Mouse (Mus musculus) kidney, postnatal 0 days (tissue): ENCODE data around the gene Dcp1a. TPM values are rescaled to one million over a fixed set of nuclear protein-coding genes. Genes with fewer than 3 reads are reported as not detected.

Source experiments
- ATAC-seq: fragments of 200-750 bp; cut with Nextera tagmentation; replicated peaks from 2 replicates; pipeline ENCODE4 v1.8.0; 2017; ENCODE audit warnings: low read depth, moderate number of reproducible peaks, moderate TSS enrichment, moderate library complexity; ENCODE audit not compliant: low FRiP score
- DNase-seq: peaks from one replicate; pipeline ENCODE4 v3.0.0-alpha.2; 2016; ENCODE audit warnings: low spot score
- H3K27ac ChIP-seq: fragments of 300-500 bp; sonication (generic); 2 replicates; pipeline ENCODE4 v1.5.1; 2014; ENCODE audit warnings: mild to moderate bottlenecking
- H3K27me3 ChIP-seq: fragments of 300-500 bp; sonication (generic); 2 replicates; pipeline ENCODE4 v1.6.1; 2014; ENCODE audit warnings: low read length, mixed read lengths; ENCODE audit not compliant: insufficient read depth
- H3K36me3 ChIP-seq: fragments of 300-500 bp; sonication (generic); 2 replicates; pipeline ENCODE4 v1.6.1; 2014; ENCODE audit warnings: low read length, mixed read lengths; ENCODE audit not compliant: insufficient read depth
- H3K4me1 ChIP-seq: fragments of 300-500 bp; sonication (generic); replicated peaks from 2 replicates; pipeline ENCODE4 v1.6.1; 2014; ENCODE audit warnings: antibody characterized with exemption, low read length, mixed read lengths; ENCODE audit not compliant: insufficient read depth
- H3K4me2 ChIP-seq: fragments of 300-500 bp; sonication (generic); 2 replicates; pipeline ENCODE4 v1.6.1; 2014; ENCODE audit warnings: mild to moderate bottlenecking, low read length, moderate library complexity, mixed read lengths
- H3K4me3 ChIP-seq: fragments of 300-500 bp; sonication (generic); replicated peaks from 2 replicates; pipeline ENCODE4 v1.5.1; 2014; ENCODE audit warnings: low read depth, low read length
- H3K9ac ChIP-seq: fragments of 300-500 bp; sonication (generic); 2 replicates; pipeline ENCODE4 v1.6.1; 2014; ENCODE audit warnings: low read depth, low read length
- H3K9me3 ChIP-seq: fragments of 300-500 bp; sonication (generic); replicated peaks from 2 replicates; pipeline ENCODE4 v1.6.1; 2016; ENCODE audit warnings: low read length, inconsistent platforms, mixed read lengths
- CTCF ChIP-seq: IDR thresholded peaks from 2 replicates; pipeline ENCODE4 v1.5.1; 2016; ENCODE audit warnings: antibody characterized with exemption, low read depth, mild to moderate bottlenecking, moderate library complexity
- WGBS: fragments of 180-500 bp; shearing (Covaris S2); extraction: QIAGEN DNeasy Blood & Tissue Kit; methylation state at CpG from one replicate; pipeline ENCODE4 v1.1.7; 2014; 5-methylcytosine and 5-hydroxymethylcytosine counted together
- microRNA-seq: library from miRNA; unstranded; fragments of <30 nt; microRNA quantifications from one replicate; pipeline ENCODE4, GENCODE M21; 2016
- polyA plus RNA-seq: library from polyadenylated mRNA; unstranded; fragments of >200 nt; fragmentation: Nextera tagmentation; extraction: Ambion mirVana; gene quantifications from 2 replicates; pipeline ENCODE4 v1.2.1, GENCODE M21; 2015

Dcp1a gene
- polyA plus RNA-seq, 1 experiment from 2014 or later = 11.4 TPM

DNA sequence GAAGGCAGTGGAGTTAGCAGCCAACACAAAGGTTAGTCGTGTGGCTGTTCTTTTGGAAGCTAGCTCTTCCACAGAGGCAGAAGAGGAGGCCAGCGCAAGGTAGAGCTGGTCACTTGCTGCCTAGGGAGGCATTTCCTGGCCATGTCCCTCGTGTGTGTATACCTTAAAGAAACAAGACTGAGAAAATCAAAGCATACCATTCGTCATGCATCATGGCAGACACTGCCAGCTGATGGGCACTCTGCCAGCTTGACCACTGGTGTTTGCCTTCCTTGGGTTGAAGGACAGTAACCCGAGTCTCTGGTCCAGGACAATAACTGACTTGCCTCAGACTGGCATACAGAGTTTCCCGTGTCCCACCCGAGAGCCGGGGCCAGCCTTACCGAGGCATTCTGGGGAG, 91.0 kb downstream of the Dcp1a start:
- Histone ChIP-seq H3K9ac (no peak overlapping the region), H3K4me2 (no peak overlapping the region), H3K4me1 (no peaks in the 10 kb centered on the region), H3K27ac (peak overlapping the region; percentile 54; the same call in 1 of the 2 replicates), H3K27me3 (no peaks in the 10 kb centered on the region), H3K36me3 (peaks cover 77% of the 10 kb centered on the region), H3K9me3 (no peaks in the 10 kb centered on the region), H3K4me3 (no peak overlapping the region)
- DNase-seq = no peak
- no peak for TF ChIP-seq CTCF
- ATAC-seq = 0 out of 2 replicates have a peak, but pooled peaks have one; percentile 27
- 60% methylated on average over 9 of the region's 9 CpGs for WGBS

DNA sequence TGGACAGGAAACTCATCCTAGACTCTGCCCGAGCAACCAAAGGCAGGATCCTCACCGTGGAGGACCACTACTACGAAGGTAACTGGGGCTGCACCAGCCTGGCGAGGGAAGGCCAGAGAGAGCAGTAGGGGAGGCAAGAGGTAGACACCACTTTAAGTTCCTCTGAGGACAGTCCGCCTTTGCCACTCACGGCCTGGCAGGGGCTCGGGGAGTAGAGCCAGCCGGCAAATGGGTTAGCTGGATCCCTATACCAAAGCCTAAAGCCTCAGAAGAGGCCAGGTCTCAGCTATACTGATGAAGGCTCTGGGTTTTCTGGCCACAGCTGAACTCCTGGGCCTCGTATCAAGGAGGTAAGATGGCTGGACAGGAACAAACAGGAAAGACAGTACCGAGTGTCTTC, 92.9 kb downstream of the Dcp1a start:
- H3K27me3 ChIP-seq = no peaks in the 10 kb centered on the region
- H3K4me3 ChIP-seq = no peak overlapping the region
- H3K4me2 ChIP-seq = no peak overlapping the region
- ATAC-seq (no peak), DNase-seq (no peak)
- TF ChIP-seq CTCF = no peak
- no peaks in the 10 kb centered on the region for H3K9me3 ChIP-seq
- H3K9ac ChIP-seq = no peak overlapping the region
- peaks cover 9% of the 10 kb centered on the region for H3K4me1 ChIP-seq
- no peak overlapping the region for H3K27ac ChIP-seq
- peaks cover 61% of the 10 kb centered on the region for H3K36me3 ChIP-seq
- 84% methylated on average over 10 of the region's 10 CpGs for WGBS

DNA sequence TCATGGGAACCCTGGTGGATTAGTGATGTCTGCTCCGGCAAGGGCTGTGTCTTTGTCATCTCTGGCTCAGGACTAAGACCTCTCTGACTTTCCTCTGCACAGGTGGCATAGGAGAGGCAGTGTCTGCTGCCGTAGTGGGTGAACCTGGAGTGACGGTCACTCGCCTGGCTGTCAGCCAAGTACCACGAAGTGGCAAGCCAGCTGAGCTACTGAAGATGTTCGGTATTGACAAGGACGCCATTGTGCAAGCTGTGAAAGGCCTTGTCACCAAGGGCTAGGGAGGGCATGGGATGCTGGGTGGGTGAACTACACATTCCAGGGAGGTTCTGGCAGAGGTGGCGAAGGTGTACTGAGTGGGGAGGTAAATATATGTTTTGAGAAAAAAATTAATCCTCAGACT, 93.9 kb downstream of the Dcp1a start:
- H3K4me2 ChIP-seq = no peak overlapping the region
- WGBS = 75% methylated on average over 8 of the region's 8 CpGs
- H3K9me3 ChIP-seq = no peaks in the 10 kb centered on the region
- DNase-seq = no peak
- no peaks in the 10 kb centered on the region for H3K27me3 ChIP-seq
- no peak overlapping the region for H3K9ac ChIP-seq
- no peak overlapping the region for H3K4me3 ChIP-seq
- peaks cover 9% of the 10 kb centered on the region for H3K4me1 ChIP-seq
- TF ChIP-seq CTCF = no peak
- ATAC-seq = no peak
- no peak overlapping the region for H3K27ac ChIP-seq
- H3K36me3 ChIP-seq = peaks cover 51% of the 10 kb centered on the region

DNA sequence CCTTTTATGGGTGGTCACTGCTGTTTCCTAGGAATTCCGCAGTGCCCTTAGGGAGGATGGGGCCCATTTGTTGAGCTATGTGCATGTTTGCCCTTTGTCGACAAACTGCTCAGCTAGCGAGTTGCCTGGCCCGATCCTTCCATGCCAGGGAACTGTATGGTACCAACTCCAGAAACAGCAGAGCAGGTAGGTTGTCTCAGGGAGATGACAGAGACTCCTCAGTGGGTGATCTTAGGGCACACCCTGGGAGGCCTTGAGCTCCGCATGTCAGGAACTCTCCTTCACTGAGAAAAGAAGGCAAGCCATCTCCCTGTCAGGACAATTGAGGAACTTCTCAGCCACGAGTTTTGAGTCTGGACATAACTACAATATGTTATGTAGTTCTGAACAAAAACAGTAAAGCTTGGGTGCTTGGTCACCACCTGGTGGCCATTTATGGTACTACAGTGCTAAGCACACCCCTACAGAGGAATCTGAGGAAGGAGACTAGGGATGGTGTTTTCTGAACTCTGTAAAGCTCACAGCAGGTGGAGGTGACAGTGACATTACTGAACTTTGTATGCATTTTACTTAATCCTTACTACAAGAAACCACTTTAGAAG, 94.7 kb downstream of the Dcp1a start:
- WGBS = 62% methylated on average over 6 of the region's 6 CpGs
- Histone ChIP-seq H3K4me2 (no peak overlapping the region), H3K9me3 (no peaks in the 10 kb centered on the region), H3K27me3 (no peaks in the 10 kb centered on the region), H3K27ac (no peak overlapping the region), H3K4me1 (peaks cover 9% of the 10 kb centered on the region), H3K4me3 (no peak overlapping the region), H3K9ac (no peak overlapping the region), H3K36me3 (peaks cover 43% of the 10 kb centered on the region)
- peak; percentile 97 for TF ChIP-seq CTCF
- ATAC-seq = no peak; the same call in 1 of the 2 replicates
- DNase-seq = peak; percentile 79

DNA sequence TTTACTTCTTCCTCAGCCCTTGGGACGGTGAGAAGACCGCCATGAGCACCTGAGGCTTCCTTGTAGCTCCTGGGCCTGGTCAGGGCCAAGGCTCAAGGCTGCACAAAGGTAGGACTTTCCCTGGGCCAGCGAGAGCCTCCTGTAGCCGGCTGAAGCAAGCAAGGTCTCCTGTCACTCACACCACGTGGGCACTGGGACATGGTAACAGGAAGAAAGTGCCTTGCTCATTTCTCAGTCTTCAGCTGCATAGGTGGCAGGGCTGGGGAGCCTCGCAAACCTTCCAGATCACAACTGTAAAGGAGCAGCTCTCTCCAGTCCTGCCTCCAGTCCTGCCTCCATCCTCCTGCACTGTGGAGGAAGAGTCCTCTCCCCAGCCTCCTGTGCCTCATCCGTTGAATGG, 96.5 kb downstream of the Dcp1a start:
- Histone ChIP-seq H3K9ac (peak overlapping the region; percentile 8; the same call in 1 of the 2 replicates), H3K4me1 (peaks cover 9% of the 10 kb centered on the region), H3K4me3 (no peak overlapping the region), H3K4me2 (no peak overlapping the region), H3K36me3 (peaks cover 28% of the 10 kb centered on the region), H3K9me3 (no peaks in the 10 kb centered on the region), H3K27ac (peak overlapping the region; percentile 31; the same call in 1 of the 2 replicates), H3K27me3 (no peaks in the 10 kb centered on the region)
- no peak for DNase-seq
- no peak for TF ChIP-seq CTCF
- ATAC-seq = no peak
- WGBS = 69% methylated on average over 7 of the region's 7 CpGs

DNA sequence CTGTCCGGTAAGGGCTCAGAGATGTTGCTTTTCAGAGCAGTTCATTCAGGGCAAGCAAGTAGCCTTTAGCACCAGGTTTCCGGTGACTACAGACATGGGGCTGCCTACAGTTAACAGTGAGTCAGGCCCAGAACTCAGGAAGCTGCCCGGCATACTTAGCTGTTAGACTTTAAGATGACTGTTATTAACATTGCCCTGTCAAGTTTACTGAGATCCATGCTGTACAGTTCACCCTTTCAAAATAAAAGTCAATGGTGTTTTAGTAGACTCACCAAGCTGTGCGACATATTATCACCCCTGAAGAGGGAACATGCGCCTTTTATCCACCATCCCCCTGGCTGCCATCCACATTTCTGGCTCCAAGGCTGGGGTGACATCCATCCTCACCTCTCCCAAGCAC, 96.9 kb downstream of the Dcp1a start:
- Histone ChIP-seq H3K9ac (no peak overlapping the region), H3K27ac (0 out of 2 replicates have a peak overlapping the region, but pooled peaks have one; percentile 31), H3K4me1 (peaks cover 9% of the 10 kb centered on the region), H3K9me3 (no peaks in the 10 kb centered on the region), H3K36me3 (peaks cover 24% of the 10 kb centered on the region), H3K27me3 (no peaks in the 10 kb centered on the region), H3K4me3 (no peak overlapping the region), H3K4me2 (no peak overlapping the region)
- 32% methylated on average over 5 of the region's 5 CpGs for WGBS
- TF ChIP-seq CTCF = no peak
- ATAC-seq (peak; percentile 42; the same call in 1 of the 2 replicates), DNase-seq (peak; percentile 81)

Small RNA genes lying within 50 kb of the gene (microRNA-seq; reads per million reads assigned to microRNA genes)
- gene Mir3076 = 4.6 reads per million, percentile 13 among the genes with 10 or more reads in this experiment

Other genes with a start within 250 kb of the Dcp1a start
- 2.8 and 3.0 TPM in 2 replicates for gene Cacna1d, start 11.9 kb downstream of the Dcp1a start, polyA plus RNA-seq
- gene Tkt, start 68.8 kb downstream of the Dcp1a start, polyA plus RNA-seq = 238 and 253 TPM in 2 replicates
- gene Prkcd, start 146.7 kb downstream of the Dcp1a start, polyA plus RNA-seq = 44.9 and 46.9 TPM in 2 replicates
- gene Rft1, start 174.8 kb downstream of the Dcp1a start, polyA plus RNA-seq = 14.0 and 17.1 TPM in 2 replicates
- gene Sfmbt1, start 235.3 kb downstream of the Dcp1a start, polyA plus RNA-seq = 10.9 and 12.0 TPM in 2 replicates